Mouse (Mus musculus): ENCODE data around the gene Hmgb1. TPM values are rescaled to one million over a fixed set of nuclear protein-coding genes. Genes with fewer than 3 reads are reported as not detected.

Hmgb1 gene
- polyA plus RNA-seq, 1 experiment from 2014 or later, result 2,008 TPM

DNA sequence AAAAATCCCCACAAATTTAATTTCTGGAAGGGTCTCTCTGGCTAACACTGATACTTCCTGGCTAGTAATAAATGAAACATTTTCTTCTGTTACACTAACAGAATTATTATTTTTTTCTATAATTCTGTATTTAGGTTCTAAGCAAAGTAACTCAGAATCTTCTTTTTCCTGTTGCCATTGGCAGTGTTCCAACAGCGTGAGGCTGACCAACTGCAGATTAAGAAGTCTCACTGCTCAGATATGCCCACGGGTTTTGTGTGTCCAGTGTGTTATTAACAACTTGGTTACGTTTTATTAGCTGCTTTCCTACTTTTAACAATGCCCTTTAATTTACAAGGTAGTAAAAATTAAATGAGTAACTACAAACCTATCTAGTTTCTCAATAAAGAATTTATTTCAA is 46.8 kb downstream of the Hmgb1 start:
- H3K4me2 ChIP-seq, result no peak overlapping the region
- DNase-seq, result peak; percentile 67
- no peaks in the 10 kb centered on the region for H3K27me3 ChIP-seq (ENCODE audit: insufficient read depth, low read length)
- H3K9ac ChIP-seq, result no peak overlapping the region
- H3K27ac ChIP-seq (ENCODE audit: low read depth), result no peak overlapping the region
- ATAC-seq (ENCODE audit: insufficient read depth), result no peak
- 32% methylated on average over 3 of the region's 3 CpGs for WGBS
- no peak for TF ChIP-seq CTCF (IDR thresholded peaks at IDR 0.05; ENCODE audit: low read depth)
- peaks cover 5% of the 10 kb centered on the region; the same call in 1 of the 2 replicates for H3K4me1 ChIP-seq (ENCODE audit: insufficient read depth)
- no peaks in the 10 kb centered on the region for H3K36me3 ChIP-seq (ENCODE audit: insufficient read depth)
- H3K9me3 ChIP-seq (ENCODE audit: low read depth, low read length), result no peaks in the 10 kb centered on the region
- no peak overlapping the region for H3K4me3 ChIP-seq (ENCODE audit: low read depth, low read length)

DNA sequence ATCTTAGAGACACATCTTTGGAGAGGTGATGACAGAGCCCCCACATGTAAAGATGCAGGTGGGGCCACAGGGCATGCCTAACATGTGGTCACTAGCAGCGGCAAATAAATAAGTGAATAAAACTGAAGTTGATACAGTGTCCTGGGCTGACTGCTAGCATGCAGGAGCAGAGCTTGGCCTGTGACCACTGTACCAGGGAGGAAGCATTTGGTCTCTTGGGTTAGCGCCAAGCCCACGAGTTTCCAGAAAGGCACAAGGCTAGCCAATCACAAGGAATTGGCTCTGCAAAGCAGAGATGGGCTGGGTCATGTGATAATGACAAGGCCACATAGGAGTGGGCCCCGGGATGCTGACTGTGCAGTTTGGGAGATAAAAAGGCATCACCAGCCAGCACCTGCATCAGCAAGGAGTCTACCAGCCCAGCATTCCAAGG is 47.3 kb downstream of the Hmgb1 start:
- 57% methylated on average over 4 of the region's 4 CpGs for WGBS
- Histone ChIP-seq H3K4me2 (no peak overlapping the region), H3K9me3 (ENCODE audit: low read depth, low read length) (no peaks in the 10 kb centered on the region), H3K27me3 (ENCODE audit: insufficient read depth, low read length) (no peaks in the 10 kb centered on the region), H3K9ac (no peak overlapping the region), H3K4me3 (ENCODE audit: low read depth, low read length) (no peak overlapping the region), H3K36me3 (ENCODE audit: insufficient read depth) (no peaks in the 10 kb centered on the region), H3K4me1 (ENCODE audit: insufficient read depth) (peaks cover 5% of the 10 kb centered on the region; the same call in 1 of the 2 replicates), H3K27ac (ENCODE audit: low read depth) (no peak overlapping the region)
- ATAC-seq (ENCODE audit: insufficient read depth) (peak; percentile 47; the same call in 1 of the 2 replicates), DNase-seq (peak; percentile 55)
- no peak for TF ChIP-seq CTCF (IDR thresholded peaks at IDR 0.05; ENCODE audit: low read depth)

DNA sequence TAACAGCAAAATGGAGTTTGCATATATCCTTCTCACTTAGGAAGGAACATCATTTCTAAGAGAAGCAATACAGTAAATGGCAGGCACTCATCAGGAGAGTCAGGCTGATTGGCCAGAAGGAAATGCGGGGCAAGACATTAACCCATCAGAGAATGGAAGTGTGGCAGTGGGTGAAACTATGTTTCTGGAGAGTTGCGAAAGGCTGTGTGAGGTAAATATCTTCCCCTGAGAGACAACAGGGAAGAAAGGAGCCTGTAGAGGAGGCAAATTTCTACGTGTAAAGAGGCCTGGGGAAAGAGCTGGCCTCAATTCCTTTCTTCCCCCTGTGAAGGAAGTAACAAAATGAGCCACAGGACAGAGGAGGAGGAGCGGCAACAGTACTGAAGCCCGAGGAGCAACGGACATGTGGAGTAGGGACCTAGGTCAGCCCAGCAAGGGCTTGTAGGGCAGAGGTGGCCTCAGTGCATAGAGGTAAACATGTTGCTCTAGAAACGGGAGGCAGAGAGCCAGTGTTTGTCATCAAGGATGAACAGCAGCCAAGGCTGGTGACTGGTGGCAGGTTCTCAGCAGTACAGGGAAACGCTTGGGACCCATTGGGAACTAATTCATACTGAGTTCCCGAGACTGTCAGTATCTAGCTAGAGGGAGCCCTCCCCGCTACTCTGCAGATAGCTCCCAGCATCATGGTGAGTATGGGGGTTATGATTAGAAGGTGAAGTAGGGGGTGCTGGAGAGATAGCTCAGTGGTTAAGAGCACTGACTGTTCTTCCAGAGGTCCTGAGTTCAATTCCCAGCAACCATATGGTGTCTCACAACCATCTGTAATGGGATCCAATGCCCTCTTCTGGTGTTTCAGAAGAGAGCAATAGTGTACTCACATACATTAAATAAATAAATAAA is 48.6 kb downstream of the Hmgb1 start:
- ATAC-seq (ENCODE audit: insufficient read depth) (no peak), DNase-seq (no peak)
- no peaks in the 10 kb centered on the region for H3K27me3 ChIP-seq (ENCODE audit: insufficient read depth, low read length)
- H3K4me2 ChIP-seq, result no peak overlapping the region
- no peaks in the 10 kb centered on the region for H3K36me3 ChIP-seq (ENCODE audit: insufficient read depth)
- WGBS, result 77% methylated on average over 10 of the region's 10 CpGs
- H3K4me3 ChIP-seq (ENCODE audit: low read depth, low read length), result no peak overlapping the region
- TF ChIP-seq CTCF (IDR thresholded peaks at IDR 0.05; ENCODE audit: low read depth), result no peak
- H3K9ac ChIP-seq, result no peak overlapping the region
- peaks cover 5% of the 10 kb centered on the region; the same call in 1 of the 2 replicates for H3K4me1 ChIP-seq (ENCODE audit: insufficient read depth)
- H3K27ac ChIP-seq (ENCODE audit: low read depth), result no peak overlapping the region
- H3K9me3 ChIP-seq (ENCODE audit: low read depth, low read length), result no peaks in the 10 kb centered on the region

DNA sequence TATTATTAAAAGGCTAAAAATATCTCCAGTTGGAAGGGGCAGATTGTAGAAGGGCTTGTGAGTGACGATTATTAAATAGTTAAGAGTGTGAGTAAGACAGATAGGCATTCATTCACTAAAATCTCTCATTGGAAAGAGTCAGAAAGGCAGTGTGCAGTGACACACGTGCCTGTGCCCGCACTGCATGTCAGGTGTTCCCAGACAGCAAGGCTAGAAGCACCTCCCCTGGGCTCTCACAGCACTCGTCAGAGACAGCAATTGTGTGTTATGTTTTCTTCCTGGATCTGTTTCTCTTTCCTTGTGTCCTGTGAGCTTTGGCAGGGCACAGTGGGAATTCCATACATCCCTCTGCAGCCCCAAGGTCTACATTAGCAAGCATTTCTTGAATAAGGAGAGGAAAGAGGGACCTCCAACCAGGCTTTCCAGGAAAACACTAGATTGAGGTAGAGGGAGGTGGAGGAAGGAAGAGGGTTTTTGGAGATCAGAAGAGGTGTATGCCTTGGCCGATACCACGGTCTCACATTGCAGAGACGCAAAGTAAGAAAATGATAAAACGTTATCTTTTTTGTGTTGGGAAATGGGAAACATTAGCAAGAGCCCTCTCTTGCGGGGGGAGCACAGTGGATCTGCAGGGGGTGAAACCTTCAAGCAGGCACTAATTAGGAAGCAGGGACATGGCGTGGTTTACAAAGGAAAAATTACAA is 49.4 kb downstream of the Hmgb1 start:
- no peak for TF ChIP-seq CTCF (IDR thresholded peaks at IDR 0.05; ENCODE audit: low read depth)
- no peak overlapping the region for H3K4me3 ChIP-seq (ENCODE audit: low read depth, low read length)
- 56% methylated on average over 10 of the region's 10 CpGs for WGBS
- H3K27me3 ChIP-seq (ENCODE audit: insufficient read depth, low read length), result no peaks in the 10 kb centered on the region
- no peak overlapping the region for H3K27ac ChIP-seq (ENCODE audit: low read depth)
- no peak overlapping the region for H3K4me2 ChIP-seq
- H3K9me3 ChIP-seq (ENCODE audit: low read depth, low read length), result no peaks in the 10 kb centered on the region
- ATAC-seq (ENCODE audit: insufficient read depth) (no peak), DNase-seq (no peak)
- H3K4me1 ChIP-seq (ENCODE audit: insufficient read depth), result peaks cover 5% of the 10 kb centered on the region; the same call in 1 of the 2 replicates
- H3K9ac ChIP-seq, result no peak overlapping the region
- no peaks in the 10 kb centered on the region for H3K36me3 ChIP-seq (ENCODE audit: insufficient read depth)

DNA sequence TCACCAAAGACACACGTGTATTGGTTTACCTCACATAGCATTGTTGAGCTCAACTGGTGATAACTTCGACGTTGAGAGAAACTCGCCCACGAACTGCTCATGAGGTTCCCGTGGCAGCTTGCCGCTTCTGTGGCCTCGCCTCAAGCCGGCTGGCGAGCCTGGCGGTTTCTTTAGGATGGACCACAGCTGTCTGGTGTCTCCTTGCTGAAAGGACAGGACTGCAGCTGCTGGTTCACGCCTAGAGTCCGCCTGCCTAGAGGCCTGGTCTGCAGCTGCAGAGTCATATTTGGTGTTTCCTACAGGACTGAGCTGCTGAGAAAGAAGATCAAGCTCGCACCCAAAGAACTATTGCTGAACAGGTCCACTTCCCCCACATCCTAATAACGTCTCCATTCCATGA is 55.8 kb downstream of the Hmgb1 start:
- H3K36me3 ChIP-seq (ENCODE audit: insufficient read depth), result no peaks in the 10 kb centered on the region
- H3K9ac ChIP-seq, result no peak overlapping the region
- no peaks in the 10 kb centered on the region for H3K9me3 ChIP-seq (ENCODE audit: low read depth, low read length)
- no peaks in the 10 kb centered on the region for H3K4me1 ChIP-seq (ENCODE audit: insufficient read depth)
- ATAC-seq (ENCODE audit: insufficient read depth), result peak; percentile 90
- no peaks in the 10 kb centered on the region for H3K27me3 ChIP-seq (ENCODE audit: insufficient read depth, low read length)
- no peak overlapping the region for H3K4me3 ChIP-seq (ENCODE audit: low read depth, low read length)
- no peak for TF ChIP-seq CTCF (IDR thresholded peaks at IDR 0.05; ENCODE audit: low read depth)
- no peak overlapping the region for H3K27ac ChIP-seq (ENCODE audit: low read depth)
- no peak overlapping the region for H3K4me2 ChIP-seq
- DNase-seq, result peak; percentile 78
- WGBS, result 42% methylated on average over 15 of the region's 15 CpGs

DNA sequence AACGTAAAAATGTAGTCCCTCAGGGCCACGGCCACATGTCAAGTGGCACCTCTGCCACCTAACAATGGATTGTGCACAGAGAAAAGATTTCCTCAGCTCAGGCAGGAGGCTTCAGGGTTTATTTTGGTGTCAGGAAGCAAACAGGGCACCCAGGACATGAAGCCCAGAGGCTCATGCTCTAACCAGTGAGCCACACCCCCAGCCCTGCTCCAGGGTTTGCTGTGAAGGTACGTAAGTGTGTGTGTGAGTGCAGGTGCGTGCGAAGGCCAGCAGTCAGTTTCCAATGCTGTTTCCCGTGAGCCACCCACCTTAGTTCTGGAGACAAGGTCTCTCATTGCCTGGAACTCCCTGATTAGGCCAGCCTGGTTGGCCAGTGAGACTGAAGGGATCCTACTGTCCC is 60.5 kb downstream of the Hmgb1 start:
- WGBS, result 88% methylated on average over 6 of the region's 6 CpGs
- no peaks in the 10 kb centered on the region for H3K36me3 ChIP-seq (ENCODE audit: insufficient read depth)
- DNase-seq (no peak), ATAC-seq (ENCODE audit: insufficient read depth) (no peak)
- no peak overlapping the region for H3K27ac ChIP-seq (ENCODE audit: low read depth)
- H3K9me3 ChIP-seq (ENCODE audit: low read depth, low read length), result no peaks in the 10 kb centered on the region
- H3K9ac ChIP-seq, result no peak overlapping the region
- H3K4me1 ChIP-seq (ENCODE audit: insufficient read depth), result no peaks in the 10 kb centered on the region
- TF ChIP-seq CTCF (IDR thresholded peaks at IDR 0.05; ENCODE audit: low read depth), result no peak
- H3K4me3 ChIP-seq (ENCODE audit: low read depth, low read length), result no peak overlapping the region
- no peaks in the 10 kb centered on the region for H3K27me3 ChIP-seq (ENCODE audit: insufficient read depth, low read length)
- H3K4me2 ChIP-seq, result no peak overlapping the region

DNA sequence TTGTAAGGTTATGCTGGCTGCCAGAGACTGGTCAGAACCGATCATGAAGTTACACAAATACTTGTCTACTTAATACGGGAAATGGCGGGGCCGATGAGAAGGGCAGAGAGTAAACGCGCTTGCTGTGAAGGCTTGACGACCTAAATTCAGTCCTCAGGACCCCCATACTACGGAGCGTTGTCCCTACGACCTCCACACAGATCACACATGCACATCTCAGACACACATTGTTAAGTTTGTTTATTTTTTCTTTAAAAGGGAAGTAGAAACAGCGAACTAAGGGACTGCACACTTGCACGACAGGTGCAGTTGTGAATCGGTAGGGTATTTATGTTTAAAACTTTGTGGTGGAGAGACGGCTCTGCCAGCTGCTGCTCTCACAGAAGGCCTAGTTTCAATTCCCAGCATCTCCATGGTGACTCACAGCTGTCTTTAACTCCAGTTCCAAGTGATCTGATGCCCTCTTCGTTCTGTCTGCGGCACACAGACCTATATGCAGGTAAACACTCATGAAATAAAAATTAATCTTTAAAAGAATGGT is 64.9 kb downstream of the Hmgb1 start:
- no peak for DNase-seq
- Histone ChIP-seq H3K27me3 (ENCODE audit: insufficient read depth, low read length) (no peaks in the 10 kb centered on the region), H3K4me2 (no peak overlapping the region), H3K9ac (no peak overlapping the region), H3K9me3 (ENCODE audit: low read depth, low read length) (no peaks in the 10 kb centered on the region), H3K4me3 (ENCODE audit: low read depth, low read length) (no peak overlapping the region), H3K36me3 (ENCODE audit: insufficient read depth) (no peaks in the 10 kb centered on the region), H3K27ac (ENCODE audit: low read depth) (no peak overlapping the region), H3K4me1 (ENCODE audit: insufficient read depth) (no peaks in the 10 kb centered on the region)
- WGBS, result 59% methylated on average over 16 of the region's 16 CpGs
- no peak for ATAC-seq (ENCODE audit: insufficient read depth)
- TF ChIP-seq CTCF (IDR thresholded peaks at IDR 0.05; ENCODE audit: low read depth), result no peak

Measured in lung, embryonic 14.5 days (tissue).